Mouse (Mus musculus): ENCODE measurements around the gene Cabp4. TPM values are rescaled to one million over a fixed set of nuclear protein-coding genes. Genes with fewer than 3 reads are reported as not detected.
A peak's percentile ranks its signal among the peaks of the same experiment; 100 is the strongest.
"Not testable (repeated sequence)": the region's sequence is repeated elsewhere in the genome, so short reads cannot be mapped to it uniquely, and the experiment has no call there.

The Cabp4 gene
- polyA plus RNA-seq, 1 experiment from 2014 or later = 0.19 TPM

DNA sequence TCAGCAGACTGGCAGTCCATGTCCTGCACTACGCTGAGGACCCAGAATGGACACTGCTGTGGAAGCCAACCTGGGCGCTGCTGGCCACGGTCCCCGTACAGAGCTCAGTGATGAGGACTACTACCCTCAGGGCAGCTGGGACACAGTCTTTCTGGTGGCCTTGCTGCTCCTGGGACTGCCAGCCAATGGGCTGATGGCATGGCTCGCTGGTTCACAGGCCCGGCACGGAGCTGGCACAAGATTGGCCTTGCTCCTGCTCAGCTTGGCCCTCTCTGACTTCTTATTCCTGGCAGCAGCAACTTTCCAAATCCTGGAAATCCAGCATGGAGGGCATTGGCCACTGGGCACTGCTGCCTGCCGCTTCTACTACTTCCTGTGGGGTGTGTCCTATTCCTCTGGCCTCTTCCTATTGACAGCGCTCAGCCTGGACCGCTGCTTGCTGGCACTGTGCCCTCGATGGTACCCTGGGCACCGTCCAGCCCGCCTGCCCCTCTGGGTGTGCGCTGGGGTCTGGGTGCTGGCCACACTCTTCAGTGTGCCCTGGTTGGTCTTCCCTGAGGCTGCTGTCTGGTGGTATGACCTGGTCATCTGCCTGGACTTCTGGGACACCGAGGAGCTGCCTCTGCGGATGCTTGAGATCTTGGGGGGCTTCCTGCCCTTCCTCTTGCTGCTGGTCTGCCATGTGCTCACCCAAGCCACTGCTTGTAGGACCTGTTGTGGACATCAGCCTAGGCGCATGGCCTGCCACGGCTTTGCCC is 1.2 kb downstream of the Cabp4 start:
- no peak for ATAC-seq
- H3K27ac ChIP-seq = no peak overlapping the region
- no peaks in the 10 kb centered on the region for H3K36me3 ChIP-seq
- H3K9me3 ChIP-seq = no peaks in the 10 kb centered on the region
- H3K4me1 ChIP-seq (replicated peaks) = peaks cover 13% of the 10 kb centered on the region
- no peaks in the 10 kb centered on the region for H3K27me3 ChIP-seq
- WGBS = 93% methylated on average over 18 of the region's 18 CpGs
- no peak overlapping the region for H3K4me2 ChIP-seq (replicated peaks)
- no peak overlapping the region for H3K4me3 ChIP-seq (replicated peaks)
- H3K9ac ChIP-seq (replicated peaks) = no peak overlapping the region

DNA sequence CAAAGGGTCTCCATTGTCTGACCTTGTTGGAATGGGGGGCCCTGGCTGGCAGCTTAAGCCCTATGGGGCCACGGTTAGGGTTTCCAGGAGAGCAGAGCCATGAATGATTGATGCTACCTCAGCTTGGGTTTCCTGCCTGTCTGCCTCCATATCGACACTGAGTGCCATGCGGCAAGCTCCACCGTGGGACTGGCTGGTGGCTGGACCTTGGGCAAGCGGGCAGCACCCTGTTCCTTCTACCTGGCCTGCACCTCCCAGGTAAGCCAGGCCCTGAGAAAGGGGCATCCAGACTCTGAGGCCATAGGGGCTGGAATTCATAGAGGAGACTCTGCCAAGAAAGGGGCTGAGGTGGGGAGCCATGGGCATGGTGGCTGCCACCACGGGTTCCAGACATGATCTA is 3.7 kb downstream of the Cabp4 start:
- H3K27ac ChIP-seq = no peak overlapping the region
- peaks cover 11% of the 10 kb centered on the region for H3K4me1 ChIP-seq (replicated peaks)
- 84% methylated on average over 6 of the region's 6 CpGs for WGBS
- no peak overlapping the region for H3K4me3 ChIP-seq (replicated peaks)
- H3K9ac ChIP-seq (replicated peaks) = no peak overlapping the region
- no peaks in the 10 kb centered on the region for H3K36me3 ChIP-seq
- H3K27me3 ChIP-seq = no peaks in the 10 kb centered on the region; the same call in 1 of the 2 replicates
- H3K4me2 ChIP-seq (replicated peaks) = no peak overlapping the region
- ATAC-seq = no peak
- H3K9me3 ChIP-seq = no peaks in the 10 kb centered on the region

DNA sequence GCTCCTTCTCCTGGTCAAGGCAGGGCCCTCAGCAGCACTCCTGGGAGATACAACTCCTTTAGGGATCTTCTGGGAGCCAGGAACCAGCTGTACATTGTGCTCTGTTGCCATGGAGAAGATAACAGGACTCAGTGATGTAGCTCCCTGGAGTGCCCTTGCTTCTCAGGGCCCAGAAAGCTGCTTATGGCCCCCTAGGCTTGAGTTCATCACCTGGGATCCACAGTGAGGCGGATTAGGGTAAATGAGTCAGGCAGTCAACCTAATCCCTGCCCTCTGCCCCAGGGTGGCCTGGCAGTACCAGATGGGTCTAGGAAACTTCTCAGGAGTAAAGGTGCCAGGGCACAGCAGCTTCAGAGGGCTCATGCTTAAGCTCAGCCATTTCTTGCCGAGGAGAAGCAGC is 4.4 kb downstream of the Cabp4 start, which contains the start of gene Gpr152:
Gene Gpr152 (plus strand): TSS at position 342 of the 400 bp plus-strand sequence.
- H3K9ac ChIP-seq (replicated peaks) = no peak within 1 kb of the TSS; the same call in 1 of the 2 replicates
- ATAC-seq = no peak

DNA sequence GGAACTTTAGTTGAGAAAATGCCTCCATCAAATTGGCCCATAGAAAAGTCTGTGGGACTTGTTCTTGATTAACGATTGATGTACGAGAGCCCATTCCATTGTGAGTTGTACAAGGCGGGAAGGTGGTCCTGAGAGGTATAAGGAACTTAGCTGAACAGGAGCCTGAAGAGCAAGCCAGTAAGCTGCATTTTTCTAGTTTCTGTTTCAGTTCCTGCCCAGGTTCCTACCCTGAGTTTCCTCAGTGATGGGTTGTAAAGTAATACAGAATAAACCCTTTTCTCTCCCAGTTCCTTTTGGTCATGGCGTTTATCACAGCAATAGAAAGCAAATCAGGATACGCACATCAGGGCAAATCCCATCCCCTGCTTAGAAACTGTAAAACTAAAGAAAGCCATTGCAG is 5.9 kb downstream of the Cabp4 start:
- no peak overlapping the region for H3K4me3 ChIP-seq (replicated peaks)
- H3K27ac ChIP-seq = no peak overlapping the region
- WGBS = 85% methylated on average over 5 of the region's 5 CpGs
- peaks cover 6% of the 10 kb centered on the region for H3K36me3 ChIP-seq
- ATAC-seq = no peak
- no peak overlapping the region for H3K4me2 ChIP-seq (replicated peaks)
- H3K4me1 ChIP-seq (replicated peaks) = peaks cover 11% of the 10 kb centered on the region
- no peaks in the 10 kb centered on the region; the same call in 1 of the 2 replicates for H3K27me3 ChIP-seq
- H3K9ac ChIP-seq (replicated peaks) = no peak overlapping the region
- no peaks in the 10 kb centered on the region for H3K9me3 ChIP-seq

More for the DNA sequence above, 4.4 kb downstream of the Cabp4 start, which contains the start of gene Gpr152:
- no peaks in the 10 kb centered on the region; the same call in 1 of the 2 replicates for H3K27me3 ChIP-seq
- H3K4me1 ChIP-seq (replicated peaks) = peaks cover 11% of the 10 kb centered on the region
- no peak within 1 kb of the TSS for H3K4me3 ChIP-seq (replicated peaks)
- H3K4me2 ChIP-seq (replicated peaks) = no peak within 1 kb of the TSS
- no peaks in the 10 kb centered on the region for H3K36me3 ChIP-seq
- WGBS = 46% methylated on average over 2 of the region's 2 CpGs
- H3K9me3 ChIP-seq = no peaks in the 10 kb centered on the region
- H3K27ac ChIP-seq = no peak within 1 kb of the TSS

DNA sequence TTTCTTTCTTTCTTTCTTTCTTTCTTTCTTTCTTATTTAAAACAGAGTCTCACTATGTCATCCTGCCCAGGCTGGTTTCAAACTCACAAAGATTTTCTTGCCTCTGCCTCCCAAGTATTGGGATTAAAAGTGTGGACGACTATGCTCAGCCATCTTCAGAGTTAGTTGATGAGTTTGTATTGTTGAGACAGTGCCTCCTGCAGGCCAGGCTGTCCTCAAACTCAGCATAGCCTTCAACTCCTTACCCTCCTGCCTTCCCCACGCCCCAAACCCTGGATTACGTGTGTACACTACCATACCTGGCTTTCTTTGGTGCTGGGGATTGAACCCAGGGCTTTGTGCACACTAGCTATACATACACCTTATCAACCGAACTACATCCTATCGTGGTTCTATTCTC is 7.4 kb downstream of the Cabp4 start:
- Histone ChIP-seq H3K9ac (replicated peaks) (no peak overlapping the region), H3K4me2 (replicated peaks) (no peak overlapping the region), H3K4me1 (replicated peaks) (peaks cover 11% of the 10 kb centered on the region), H3K36me3 (peaks cover 21% of the 10 kb centered on the region), H3K9me3 (no peaks in the 10 kb centered on the region), H3K4me3 (replicated peaks) (no peak overlapping the region), H3K27ac (no peak overlapping the region), H3K27me3 (no peaks in the 10 kb centered on the region; the same call in 1 of the 2 replicates)
- ATAC-seq = no peak
- WGBS = 74% methylated on average over 5 of the region's 5 CpGs

DNA sequence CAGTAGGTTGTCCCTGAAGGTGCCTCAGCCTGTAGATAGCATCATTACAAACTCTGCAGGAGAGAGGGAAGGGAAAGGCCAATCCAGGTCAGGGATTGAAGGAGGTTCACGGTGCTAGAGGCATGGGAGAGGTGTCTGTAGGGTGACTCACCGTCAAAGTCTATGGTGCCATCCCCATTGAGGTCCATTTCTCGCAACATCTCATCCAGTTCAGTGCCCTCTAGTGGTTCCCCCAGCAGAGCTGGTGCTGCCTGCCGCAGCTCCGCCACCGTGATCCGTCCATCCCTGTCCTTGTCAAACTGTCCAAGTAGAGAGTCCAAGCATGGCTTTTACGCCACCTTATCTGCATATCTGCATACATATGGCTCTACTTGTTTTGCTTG is 7.9 kb downstream of the Cabp4 start:
- H3K27me3 ChIP-seq; H3K27ac ChIP-seq; H3K9me3 ChIP-seq; ATAC-seq; H3K4me2 ChIP-seq (replicated peaks); H3K9ac ChIP-seq (replicated peaks); H3K4me3 ChIP-seq (replicated peaks): not testable (repeated sequence)
- Histone ChIP-seq H3K36me3 (peaks cover 26% of the 10 kb centered on the region), H3K4me1 (replicated peaks) (peaks cover 11% of the 10 kb centered on the region)
- WGBS = 28% methylated on average over 8 of the region's 8 CpGs

DNA sequence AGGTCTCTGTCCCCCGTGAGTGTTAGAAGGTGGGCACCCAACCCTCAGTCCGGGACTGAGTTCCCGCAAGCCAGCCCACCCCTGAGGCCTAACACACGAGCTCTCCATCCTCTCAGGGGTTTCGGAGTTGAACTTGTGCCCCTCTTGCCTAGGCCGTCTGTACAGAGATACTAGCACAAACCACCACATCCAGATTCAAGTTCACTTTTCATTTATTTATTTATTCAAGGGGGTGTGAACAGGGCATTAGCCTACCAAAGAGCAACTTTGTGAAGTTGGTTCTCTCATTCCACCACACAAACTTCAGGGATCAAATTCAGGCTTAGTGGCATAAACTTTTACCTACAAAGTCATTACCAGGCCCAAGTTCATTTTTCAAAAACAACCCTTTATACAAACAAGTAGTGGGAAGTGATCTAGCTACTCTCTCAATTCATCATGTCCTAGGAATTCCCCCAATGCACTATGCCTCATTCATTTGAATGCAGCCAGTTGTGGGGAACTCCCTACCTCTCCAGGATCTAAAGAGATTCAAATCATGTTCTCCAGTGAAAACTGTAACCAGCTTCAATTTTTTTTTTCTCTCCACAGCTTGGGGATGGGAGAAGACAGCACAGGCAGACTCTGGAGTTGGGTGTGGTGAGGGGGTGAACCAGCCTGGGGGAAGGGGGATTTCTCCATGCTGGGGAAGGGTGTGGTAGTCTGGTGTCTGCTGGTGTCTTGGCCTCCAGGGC is 8.4 kb downstream of the Cabp4 start:
- ATAC-seq; H3K27me3 ChIP-seq; H3K27ac ChIP-seq; H3K4me3 ChIP-seq (replicated peaks); H3K4me2 ChIP-seq (replicated peaks); H3K9me3 ChIP-seq; H3K9ac ChIP-seq (replicated peaks): not testable (repeated sequence)
- 89% methylated on average over 6 of the region's 6 CpGs for WGBS
- Histone ChIP-seq H3K36me3 (peaks cover 28% of the 10 kb centered on the region), H3K4me1 (replicated peaks) (peaks cover 11% of the 10 kb centered on the region)

DNA sequence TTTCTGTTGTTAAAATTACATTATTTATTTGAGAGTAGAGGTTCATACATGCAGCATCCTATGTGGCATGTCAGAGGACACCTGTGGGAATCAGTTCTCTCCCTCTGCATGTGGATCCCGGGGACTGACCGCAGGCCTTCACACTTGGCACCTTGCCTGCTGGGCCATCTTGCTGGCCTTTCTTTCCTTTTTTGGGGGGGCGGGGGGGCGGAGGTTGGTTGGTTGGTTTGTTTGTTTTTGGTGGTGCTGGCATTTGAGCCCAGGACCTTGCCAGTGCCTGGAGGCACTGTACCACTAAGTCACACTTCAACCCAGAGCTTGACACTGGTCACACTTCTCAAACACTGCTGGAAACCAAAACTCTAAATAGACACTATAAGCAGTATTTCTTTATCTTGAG is 9.5 kb downstream of the Cabp4 start:
- Histone ChIP-seq H3K36me3 (peaks cover 37% of the 10 kb centered on the region), H3K9me3 (no peaks in the 10 kb centered on the region), H3K4me3 (replicated peaks) (no peak overlapping the region), H3K4me2 (replicated peaks) (no peak overlapping the region), H3K4me1 (replicated peaks) (peaks cover 7% of the 10 kb centered on the region), H3K9ac (replicated peaks) (no peak overlapping the region), H3K27ac (no peak overlapping the region), H3K27me3 (no peaks in the 10 kb centered on the region; the same call in 1 of the 2 replicates)
- no peak for ATAC-seq
- WGBS = 91% methylated on average over 4 of the region's 4 CpGs

DNA sequence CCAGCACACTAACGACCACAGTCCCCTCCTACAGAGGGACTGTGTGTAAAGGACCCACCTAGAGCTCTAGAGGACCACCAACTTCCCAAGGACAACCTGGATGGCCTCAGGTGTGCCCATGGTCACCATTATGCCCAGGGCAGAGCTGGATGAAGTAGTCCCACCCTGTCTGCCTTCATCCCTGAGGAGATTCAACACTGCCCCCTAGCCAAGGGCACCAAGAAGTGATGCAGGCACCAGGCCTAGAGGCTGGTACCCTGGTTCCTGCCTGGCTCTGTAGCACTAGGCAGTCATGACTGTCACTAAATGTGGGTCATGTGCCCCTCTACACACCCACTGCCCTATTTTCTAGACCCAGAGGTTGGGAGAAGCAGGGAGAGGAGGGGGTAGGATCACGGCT is 12.1 kb downstream of the Cabp4 start:
- Histone ChIP-seq H3K27me3 (no peaks in the 10 kb centered on the region), H3K27ac (no peak overlapping the region), H3K36me3 (peaks cover 56% of the 10 kb centered on the region), H3K4me3 (replicated peaks) (no peak overlapping the region), H3K4me1 (replicated peaks) (peaks cover 10% of the 10 kb centered on the region), H3K4me2 (replicated peaks) (no peak overlapping the region), H3K9me3 (no peaks in the 10 kb centered on the region), H3K9ac (replicated peaks) (no peak overlapping the region)
- WGBS = 92% methylated on average over 2 of the region's 2 CpGs
- no peak for ATAC-seq

DNA sequence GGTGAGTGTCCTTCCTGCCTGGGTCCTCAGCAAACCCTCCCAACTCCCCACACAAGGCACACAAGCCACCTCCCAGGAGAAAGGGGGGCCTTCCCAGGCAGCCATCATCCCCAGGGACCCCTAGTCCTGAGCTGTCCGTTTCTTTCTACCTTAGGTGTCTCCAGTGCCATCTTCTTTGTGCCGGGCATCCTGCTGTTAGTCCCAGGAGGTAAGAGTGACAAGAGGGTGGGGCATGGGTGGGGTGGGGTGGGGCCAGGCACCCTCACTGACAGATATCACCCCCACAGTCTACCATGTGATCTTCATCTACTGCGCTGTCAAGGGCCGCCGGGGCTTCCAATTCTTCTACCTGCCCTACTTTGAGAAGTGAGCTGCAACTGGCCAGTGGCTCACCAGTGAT is 12.8 kb downstream of the Cabp4 start:
- peaks cover 16% of the 10 kb centered on the region for H3K4me1 ChIP-seq (replicated peaks)
- H3K27ac ChIP-seq = no peak overlapping the region
- no peak overlapping the region for H3K4me3 ChIP-seq (replicated peaks)
- H3K9me3 ChIP-seq = no peaks in the 10 kb centered on the region
- no peak overlapping the region for H3K4me2 ChIP-seq (replicated peaks)
- peaks cover 56% of the 10 kb centered on the region for H3K36me3 ChIP-seq
- no peaks in the 10 kb centered on the region for H3K27me3 ChIP-seq
- no peak overlapping the region for H3K9ac ChIP-seq (replicated peaks)
- 93% methylated on average over 5 of the region's 5 CpGs for WGBS
- ATAC-seq = no peak

DNA sequence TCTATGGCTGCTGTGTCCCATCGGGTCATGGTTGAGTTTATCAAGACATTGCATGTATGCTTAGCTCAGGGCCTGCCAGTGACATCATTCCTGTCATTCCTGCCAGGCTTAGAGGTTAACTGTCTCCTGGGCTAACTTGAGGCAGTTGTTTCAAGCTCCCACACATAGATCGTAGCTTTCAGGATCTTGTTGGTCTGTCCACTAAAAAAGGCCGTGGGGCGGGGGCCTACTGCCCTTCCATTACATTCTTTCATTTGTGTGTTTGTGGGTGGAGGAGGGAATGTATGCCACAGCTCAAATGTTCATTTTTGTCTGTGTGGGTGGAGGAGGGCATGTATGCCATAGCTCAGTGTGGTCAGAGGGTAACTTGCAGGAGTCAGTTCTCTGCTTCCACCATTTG is 13.7 kb downstream of the Cabp4 start:
- ATAC-seq = no peak
- no peaks in the 10 kb centered on the region for H3K9me3 ChIP-seq
- no peaks in the 10 kb centered on the region for H3K27me3 ChIP-seq
- 0 out of 2 replicates have a peak overlapping the region, but pooled peaks have one; percentile 16 for H3K9ac ChIP-seq (replicated peaks)
- H3K4me2 ChIP-seq (replicated peaks) = no peak overlapping the region
- H3K4me1 ChIP-seq (replicated peaks) = peaks cover 16% of the 10 kb centered on the region
- peaks cover 56% of the 10 kb centered on the region for H3K36me3 ChIP-seq
- WGBS = 92% methylated on average over 4 of the region's 4 CpGs
- H3K4me3 ChIP-seq (replicated peaks) = no peak overlapping the region
- no peak overlapping the region for H3K27ac ChIP-seq

DNA sequence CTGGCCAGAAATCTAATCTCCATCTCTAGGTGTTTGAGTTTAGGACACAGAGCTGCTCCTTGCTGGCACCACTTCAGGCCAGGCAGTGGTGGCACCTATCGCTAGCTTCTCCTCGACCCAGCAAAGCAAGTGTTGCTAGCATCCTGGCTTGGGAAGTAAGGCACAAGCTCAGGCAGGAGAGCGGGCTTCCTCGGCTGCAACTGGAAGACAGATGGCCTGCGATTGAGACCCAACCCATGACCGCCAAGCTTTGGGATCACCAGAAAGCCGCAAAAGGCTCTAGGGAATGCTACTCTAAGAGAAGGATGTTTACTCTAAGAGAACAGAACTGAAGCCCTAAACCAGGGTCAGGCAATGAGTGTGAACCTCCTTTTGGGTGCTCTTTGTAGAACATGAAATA is 14.4 kb downstream of the Cabp4 start:
- WGBS = 96% methylated on average over 7 of the region's 7 CpGs
- H3K9me3 ChIP-seq = no peaks in the 10 kb centered on the region
- H3K4me2 ChIP-seq (replicated peaks) = no peak overlapping the region
- ATAC-seq = no peak
- H3K27me3 ChIP-seq = no peaks in the 10 kb centered on the region
- peaks cover 16% of the 10 kb centered on the region for H3K4me1 ChIP-seq (replicated peaks)
- H3K36me3 ChIP-seq = peaks cover 56% of the 10 kb centered on the region
- H3K9ac ChIP-seq (replicated peaks) = 0 out of 2 replicates have a peak overlapping the region, but pooled peaks have one; percentile 16
- H3K4me3 ChIP-seq (replicated peaks) = no peak overlapping the region
- no peak overlapping the region for H3K27ac ChIP-seq
